Mouse (Mus musculus): ENCODE results near the gene Pdcd11. TPM values are rescaled to one million over a fixed set of nuclear protein-coding genes. Genes with fewer than 3 reads are reported as not detected.
A peak's percentile ranks its signal among the peaks of the same experiment; 100 is the strongest.
"Not testable (repeated sequence)": the region's sequence is repeated elsewhere in the genome, so short reads cannot be mapped to it uniquely, and the experiment has no call there.

The Pdcd11 gene
- total RNA-seq, 2 experiments from 2014 or later = 10.5 to 11.0 TPM

DNA sequence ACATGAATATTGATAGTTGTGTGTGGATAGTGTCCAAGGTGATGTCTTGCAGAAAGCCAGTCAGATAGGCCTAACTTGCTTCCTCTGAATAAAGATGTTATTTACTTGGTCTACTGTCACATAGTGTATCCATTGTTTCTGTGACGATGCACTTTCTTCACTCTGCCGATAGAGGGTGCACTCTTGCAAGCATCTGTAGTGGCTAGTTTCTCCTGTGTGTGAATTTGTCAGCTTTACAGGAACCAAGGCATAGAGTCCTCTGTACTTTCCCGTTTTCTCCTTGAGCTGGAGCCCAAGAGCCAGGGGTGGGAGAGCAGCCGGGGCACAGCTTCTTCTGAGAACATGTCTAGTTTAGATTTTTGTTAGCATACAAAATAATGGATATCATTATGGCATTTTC, 30.5 kb downstream of the Pdcd11 start:
- intact Hi-C loops (cut with DNase I) = loop anchor here (1.0 kb wide), 1 partner anchor 47 kb away; no protein-coding TSS in a partner anchor
- DNase-seq (ENCODE audit: low spot score) = no peak

- intact Hi-C loops (cut with DNase I) = no loop called here
- DNase-seq (ENCODE audit: low spot score) = no peak
These were observed 32.2 kb downstream of the Pdcd11 start for GRCm38 (mm10) chr19:47122802-47123201.

- intact Hi-C loops (cut with DNase I) = no loop called here
- DNase-seq (ENCODE audit: low spot score) = no peak
These were observed 37.6 kb downstream of the Pdcd11 start for GRCm38 (mm10) chr19:47128164-47128563.

DNA sequence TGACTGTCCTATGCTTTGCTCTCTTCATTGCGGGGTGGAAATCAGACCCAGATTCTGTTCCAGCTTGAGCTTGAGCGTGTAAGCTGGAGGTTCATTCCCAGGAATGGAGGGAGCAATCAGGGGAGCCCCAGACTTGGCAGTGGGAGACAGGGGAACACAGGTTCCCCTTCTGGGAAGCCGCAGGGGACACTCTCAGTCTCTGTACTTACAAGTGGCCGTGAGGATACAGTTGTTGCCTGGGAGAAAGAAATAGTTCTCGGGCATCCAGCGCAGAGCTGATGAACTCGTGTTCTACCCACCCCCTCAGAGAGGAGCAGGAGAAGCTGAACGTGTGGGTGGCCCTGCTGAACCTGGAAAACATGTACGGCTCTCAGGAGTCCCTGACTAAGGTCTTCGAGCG, 38.3 kb downstream of the Pdcd11 start:
- no peak for DNase-seq (ENCODE audit: low spot score)
- intact Hi-C loops (cut with DNase I) = no loop called here

GRCm38 (mm10) chr19:47130551-47131125, 40.1 kb downstream of the Pdcd11 start:
- intact Hi-C loops (cut with DNase I) = no loop called here
- no peak for DNase-seq (ENCODE audit: low spot score)

- intact Hi-C loops (cut with DNase I) = no loop called here
- no peak for DNase-seq (ENCODE audit: low spot score)
These were observed 42.6 kb downstream of the Pdcd11 start for GRCm38 (mm10) chr19:47133161-47133560.

DNA sequence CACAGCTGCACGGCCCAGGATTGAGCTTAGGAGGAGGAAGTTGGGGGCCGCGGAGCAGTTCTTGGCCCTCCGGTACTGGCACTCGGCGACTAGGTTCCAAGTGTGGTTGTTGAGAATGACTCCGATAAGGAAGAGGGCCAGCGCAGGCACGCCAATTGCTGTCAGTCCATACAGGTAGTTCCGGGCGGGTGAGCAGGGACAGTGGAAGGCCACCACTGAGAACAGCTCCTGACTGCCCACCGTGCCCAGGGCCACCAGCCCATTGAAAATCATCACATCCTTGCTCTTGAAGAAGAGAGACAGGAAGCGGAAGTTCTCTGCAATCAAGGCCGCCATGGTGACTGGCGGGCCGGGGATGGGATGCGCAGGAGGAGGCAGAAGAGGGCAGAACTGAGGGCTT, 45.0 kb downstream of the Pdcd11 start:
- intact Hi-C loops (cut with DNase I) = no loop called here
- DNase-seq (ENCODE audit: low spot score) = no peak

GRCm38 (mm10) chr19:47136170-47136569, 45.6 kb downstream of the Pdcd11 start:
- DNase-seq (ENCODE audit: low spot score) = no peak
- intact Hi-C loops (cut with DNase I) = no loop called here

GRCm38 (mm10) chr19:47137051-47137581, 46.5 kb downstream of the Pdcd11 start:
- DNase-seq (ENCODE audit: low spot score) = peak; percentile 61
- intact Hi-C loops (cut with DNase I) = no loop called here

DNA sequence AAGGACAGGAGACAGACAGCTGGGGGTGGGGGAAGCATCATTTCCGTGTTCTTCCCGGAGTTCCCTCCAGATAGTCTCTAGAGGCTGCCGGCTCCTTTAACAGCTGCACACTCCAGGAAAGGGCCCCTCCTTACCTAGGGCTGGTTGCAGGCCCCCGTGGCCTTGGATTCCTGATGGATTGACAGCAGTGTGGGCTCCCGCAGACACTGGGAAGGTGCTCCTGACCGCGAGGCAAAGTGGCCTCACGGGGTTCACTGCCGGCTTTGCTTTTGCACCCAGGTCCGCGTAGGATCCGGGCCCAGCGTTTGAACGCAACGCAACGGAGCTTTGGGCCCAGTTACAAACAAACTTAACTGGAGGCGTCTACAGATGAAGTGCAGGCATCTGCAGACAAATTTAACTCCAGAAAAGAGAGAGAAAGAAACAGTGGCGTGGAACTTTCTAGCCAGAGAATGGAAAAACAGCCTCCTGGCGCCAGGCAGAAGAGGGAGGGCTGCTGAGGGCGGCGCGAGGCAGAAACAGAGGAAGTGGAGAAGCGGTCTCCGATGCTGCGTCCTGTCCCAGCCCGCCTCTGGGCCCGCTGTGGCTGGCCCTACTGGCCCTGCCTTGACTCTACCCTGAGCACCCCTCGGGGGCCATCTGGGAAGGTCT, 47.3 kb downstream of the Pdcd11 start, which contains the start of gene Calhm2:
Gene Calhm2, minus strand, starts transcription at position 524 of the 651 bp plus-strand sequence.
- intact Hi-C loops (cut with DNase I) = no loop called here
- peak; percentile 52 for DNase-seq (ENCODE audit: low spot score)

DNA sequence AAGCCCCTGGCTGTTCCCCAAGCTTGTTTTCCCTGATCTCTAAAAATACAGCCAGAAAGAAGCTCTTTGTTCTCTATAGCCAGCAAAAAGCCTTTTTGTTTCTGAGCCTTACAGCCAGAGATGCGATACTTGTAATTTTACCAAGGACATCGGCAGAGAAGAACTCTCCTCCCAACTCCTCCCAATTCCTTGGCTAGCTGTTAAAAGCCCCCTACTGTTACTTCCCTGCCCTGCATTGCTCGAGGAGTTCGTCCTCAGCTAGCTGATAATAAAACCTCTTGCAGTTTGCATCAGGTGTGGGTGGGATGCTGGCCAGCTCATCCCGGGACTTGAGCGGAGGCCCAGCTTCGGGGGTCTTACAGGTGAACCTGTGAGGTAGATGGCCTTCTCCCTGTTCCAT, 49.0 kb downstream of the Pdcd11 start:
- intact Hi-C loops (cut with DNase I); DNase-seq (ENCODE audit: low spot score): not testable (repeated sequence)

- intact Hi-C loops (cut with DNase I) = no loop called here
- DNase-seq (ENCODE audit: low spot score) = no peak
These were observed 51.9 kb downstream of the Pdcd11 start for GRCm38 (mm10) chr19:47142438-47142837.

DNA sequence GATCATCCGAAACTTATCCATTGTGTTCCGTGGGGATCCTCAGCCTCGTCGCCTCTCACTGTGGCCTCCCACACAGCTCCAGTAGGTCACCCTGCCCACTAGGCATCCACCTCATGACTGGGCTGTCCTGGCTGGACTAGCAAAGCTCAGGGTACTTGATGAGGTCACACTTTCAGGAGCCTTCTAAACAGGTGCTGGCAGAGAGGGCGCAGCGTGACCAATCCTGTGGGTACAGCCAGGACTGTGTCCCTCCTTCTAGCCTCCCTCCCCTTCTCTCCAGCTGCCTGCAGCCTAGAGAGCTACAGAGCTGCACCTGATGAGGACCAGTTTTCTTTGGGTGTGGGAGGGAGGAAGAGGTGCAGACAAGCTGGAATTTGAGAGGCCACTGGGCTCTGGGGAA, 53.6 kb downstream of the Pdcd11 start, which contains the start of gene Calhm1:
Gene Calhm1, minus strand, starts transcription at position 101 of the 400 bp plus-strand sequence.
- intact Hi-C loops (cut with DNase I) = no loop called here
- no peak for DNase-seq (ENCODE audit: low spot score)

DNA sequence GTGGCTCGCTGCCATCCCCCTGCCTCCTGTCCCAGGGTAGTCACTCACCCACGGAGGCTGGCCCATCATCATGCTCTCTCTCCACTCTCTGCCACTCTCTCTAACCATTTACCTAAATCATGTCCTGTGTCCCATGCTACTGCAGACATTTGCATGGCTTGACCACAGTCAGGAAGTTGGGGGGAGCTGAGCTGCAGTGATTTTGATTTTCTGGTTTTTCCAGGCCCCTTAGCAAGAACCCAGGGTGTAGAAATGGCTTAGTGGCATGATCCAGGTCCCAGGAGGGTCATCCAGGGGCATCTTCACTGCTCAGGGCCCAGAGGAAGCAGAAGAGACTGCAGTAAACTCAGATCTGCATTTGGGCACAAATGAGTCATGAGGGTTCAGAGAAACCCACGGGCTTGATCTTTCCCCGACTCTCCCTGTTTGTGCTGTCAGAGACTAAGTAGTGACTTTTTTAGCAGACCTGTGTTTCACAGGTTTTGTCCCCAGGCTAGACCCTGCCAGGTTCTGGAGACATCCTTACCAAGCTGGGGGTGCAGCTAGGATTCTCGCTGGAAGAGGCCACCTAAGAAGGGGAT, 57.8 kb downstream of the Pdcd11 start:
- intact Hi-C loops (cut with DNase I) = no loop called here
- no peak for DNase-seq (ENCODE audit: low spot score)

DNA sequence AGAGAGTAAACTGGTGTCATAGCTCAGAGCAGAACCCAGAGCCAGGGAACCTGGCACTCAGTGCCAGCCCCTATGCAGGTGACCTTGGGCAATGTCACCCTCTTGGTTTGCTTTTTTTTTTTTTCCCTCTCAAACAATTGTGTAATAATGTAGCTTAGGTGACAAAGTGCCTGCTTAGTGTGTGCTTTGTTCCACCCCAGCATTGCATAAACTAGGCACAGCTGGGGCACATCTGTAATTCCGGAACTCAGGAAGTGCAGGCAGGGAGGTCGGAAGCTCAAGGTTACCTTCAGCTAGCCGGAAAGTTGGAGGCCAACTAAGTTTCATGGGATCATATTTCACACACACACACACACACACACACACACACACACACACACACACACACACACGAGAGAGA, 59.3 kb downstream of the Pdcd11 start:
- intact Hi-C loops (cut with DNase I) = no loop called here
- no peak for DNase-seq (ENCODE audit: low spot score)

GRCm38 (mm10) chr19:47151332-47152061, 60.9 kb downstream of the Pdcd11 start:
- no peak for DNase-seq (ENCODE audit: low spot score)
- intact Hi-C loops (cut with DNase I) = no loop called here

- no peak for DNase-seq (ENCODE audit: low spot score)
- intact Hi-C loops (cut with DNase I) = no loop called here
These were observed 61.4 kb downstream of the Pdcd11 start for GRCm38 (mm10) chr19:47152062-47152369.

DNA sequence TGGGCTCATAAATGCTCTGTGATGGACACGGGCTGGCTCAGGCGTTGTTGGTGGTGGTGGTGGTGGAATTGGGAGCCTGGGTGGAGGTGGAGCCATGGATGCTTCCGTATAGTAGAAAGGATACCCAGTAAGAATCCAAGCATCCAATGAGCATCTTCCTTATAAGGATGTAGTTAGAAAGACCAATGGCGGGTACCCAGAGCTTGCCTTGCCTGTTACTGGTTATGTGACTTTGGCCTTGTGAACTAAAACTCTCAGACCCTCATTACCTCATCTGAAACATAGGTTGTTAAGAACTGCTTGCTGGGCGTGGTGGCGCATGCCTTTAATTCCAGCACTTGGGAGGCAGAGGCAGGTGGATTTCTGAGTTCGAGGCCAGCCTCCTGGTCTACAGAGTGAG, 63.2 kb downstream of the Pdcd11 start:
- DNase-seq (ENCODE audit: low spot score) = no peak
- intact Hi-C loops (cut with DNase I) = no loop called here

- DNase-seq (ENCODE audit: low spot score) = no peak
- intact Hi-C loops (cut with DNase I) = no loop called here
These were observed 67.1 kb downstream of the Pdcd11 start, which contains the start of gene Calhm3 for GRCm38 (mm10) chr19:47157664-47158063. Gene Calhm3, minus strand, starts transcription at chr19:47157764.

DNA sequence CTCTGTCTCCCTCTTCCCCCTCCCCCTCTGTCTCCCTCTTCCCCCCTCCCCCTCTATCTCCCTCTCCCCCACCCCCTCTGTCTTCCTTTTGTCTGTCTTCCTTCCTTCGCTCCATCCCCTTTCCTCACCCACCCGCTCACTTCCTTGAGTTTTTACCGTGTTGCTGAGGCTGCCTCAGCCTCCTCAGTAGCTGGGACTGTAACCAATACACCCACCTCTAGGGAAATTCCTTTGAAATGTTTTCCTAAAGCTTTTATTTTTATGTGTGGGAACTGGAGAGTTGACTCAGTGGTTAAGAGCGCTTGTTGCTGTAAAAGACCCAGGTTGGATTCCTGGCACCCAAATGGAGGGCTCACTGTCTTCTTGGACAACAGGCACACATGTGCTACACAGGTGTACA, 71.1 kb downstream of the Pdcd11 start:
- no peak for DNase-seq (ENCODE audit: low spot score)
- intact Hi-C loops (cut with DNase I) = no loop called here

Data from heart, postnatal 25 days (tissue).